Comparison of ENCODE assay signal across 26 mouse cellular contexts in genomic region chrX:92323599-92323998, GRCm38 (mm10).
DNase-seq lines count a peak whose midpoint lies in the region; ATAC-seq lines count a peak whose summit lies in the region.
"Had no signal": no experiment of that assay in that cellular context is flagged by ENCODE, and none has a peak within 500 bp of the region (broad histone marks: within the 10 kb centered on the region; RNA-seq: fewer than 3 reads in every experiment).

No protein-coding gene starts in this region.

- H3K4me1 ChIP-seq in midbrain, embryonic 14.5 days (ENCODE audit: control insufficient read depth, insufficient read depth, low read length), result no peaks in the 10 kb centered on the region
- H3K4me1 ChIP-seq in midbrain, embryonic 13.5 days (replicated peaks), result no peaks in the 10 kb centered on the region
- H3K4me1 ChIP-seq: embryonic facial prominence, embryonic 10.5 days; embryonic facial prominence, embryonic 13.5 days; heart, embryonic 10.5 days; heart, embryonic 13.5 days; hindbrain, embryonic 12.5 days; hindbrain, embryonic 15.5 days had no signal

- H3K4me2 ChIP-seq in midbrain, embryonic 14.5 days (ENCODE audit: low read length), result no peak overlapping the region
- H3K4me2 ChIP-seq in midbrain, embryonic 13.5 days (replicated peaks), result no peak overlapping the region
- H3K4me2 ChIP-seq: embryonic facial prominence, embryonic 13.5 days; heart, embryonic 13.5 days; hindbrain, embryonic 12.5 days; hindbrain, embryonic 15.5 days had no signal

- no peak overlapping the region for H3K9ac ChIP-seq in midbrain, embryonic 14.5 days (replicated peaks; ENCODE audit: low read length)
- no peak overlapping the region for H3K9ac ChIP-seq in midbrain, embryonic 13.5 days (replicated peaks)
- H3K9ac ChIP-seq: embryonic facial prominence, embryonic 13.5 days; heart, embryonic 13.5 days; hindbrain, embryonic 12.5 days; hindbrain, embryonic 15.5 days had no signal

- no peak overlapping the region for H3K27ac ChIP-seq in midbrain, embryonic 14.5 days (replicated peaks; ENCODE audit: low read depth, low read length)
- H3K27ac ChIP-seq in midbrain, embryonic 13.5 days, result no peak overlapping the region
- H3K27ac ChIP-seq: embryonic facial prominence, embryonic 10.5 days; embryonic facial prominence, embryonic 13.5 days; heart, adult 2 months; heart, embryonic 10.5 days; heart, embryonic 13.5 days; hindbrain, embryonic 12.5 days; hindbrain, embryonic 15.5 days had no signal

- 28% methylated on average over 1 of the region's 1 CpGs for WGBS in midbrain, embryonic 14.5 days
- WGBS in midbrain, embryonic 13.5 days, result 43% methylated on average over 1 of the region's 1 CpGs

- peak; percentile 0 for DNase-seq in embryo, embryonic 10.5 days (ENCODE audit: low spot score)
- DNase-seq in embryo, embryonic 10 days (ENCODE audit: low spot score), result no peak
- DNase-seq in midbrain, embryonic 14.5 days, result peak; percentile 36
- DNase-seq in Muller cell, postnatal 12 days (ENCODE audit: inconsistent ontology term), result peak; percentile 12
- peak; percentile 1 for DNase-seq in retina, postnatal 1 day
- no peak for DNase-seq in kidney, postnatal 25 days
- DNase-seq: adrenal gland, postnatal 10 days; adrenal gland, postnatal 36 days; cerebellum, adult 11-12 months; cerebellum, adult 8-10 months; cerebellum, postnatal 14 days; embryo, embryonic 11 days; gastrocnemius, postnatal 10 days; gastrocnemius, postnatal 36 days; heart, adult 2 months; heart, postnatal 14 days had no signal

- ATAC-seq in midbrain, embryonic 14.5 days (ENCODE audit: low FRiP score, low TSS enrichment), result no peak
- ATAC-seq in midbrain, embryonic 13.5 days, result no peak
- ATAC-seq: forebrain, embryonic 16.5 days; Patski had no signal

- H3K27me3 ChIP-seq in midbrain, embryonic 14.5 days (ENCODE audit: control insufficient read depth, insufficient read depth, low read length), result no peaks in the 10 kb centered on the region
- H3K27me3 ChIP-seq in midbrain, embryonic 13.5 days, result no peaks in the 10 kb centered on the region
- H3K27me3 ChIP-seq: embryonic facial prominence, embryonic 13.5 days; heart, embryonic 13.5 days; hindbrain, embryonic 12.5 days; hindbrain, embryonic 15.5 days had no signal

- H3K4me3 ChIP-seq in midbrain, embryonic 14.5 days (replicated peaks; ENCODE audit: low read depth, low read length), result no peak overlapping the region
- H3K4me3 ChIP-seq in midbrain, embryonic 13.5 days (replicated peaks), result no peak overlapping the region
- H3K4me3 ChIP-seq: embryonic facial prominence, embryonic 10.5 days; embryonic facial prominence, embryonic 13.5 days; erythroblast, embryonic 14.5 days; heart, adult 2 months; heart, embryonic 10.5 days; heart, embryonic 13.5 days; hindbrain, embryonic 12.5 days; hindbrain, embryonic 15.5 days had no signal

- no peaks in the 10 kb centered on the region for H3K36me3 ChIP-seq in midbrain, embryonic 14.5 days (ENCODE audit: control insufficient read depth, insufficient read depth, low read length)
- H3K36me3 ChIP-seq in midbrain, embryonic 13.5 days, result no peaks in the 10 kb centered on the region
- H3K36me3 ChIP-seq: embryonic facial prominence, embryonic 10.5 days; embryonic facial prominence, embryonic 13.5 days; heart, embryonic 10.5 days; heart, embryonic 13.5 days; hindbrain, embryonic 12.5 days; hindbrain, embryonic 15.5 days had no signal

- H3K9me3 ChIP-seq in midbrain, embryonic 14.5 days (ENCODE audit: control insufficient read depth, low read length), result no peaks in the 10 kb centered on the region
- no peaks in the 10 kb centered on the region for H3K9me3 ChIP-seq in midbrain, embryonic 13.5 days
- H3K9me3 ChIP-seq: embryonic facial prominence, embryonic 10.5 days; embryonic facial prominence, embryonic 13.5 days; heart, embryonic 10.5 days; heart, embryonic 13.5 days; hindbrain, embryonic 12.5 days; hindbrain, embryonic 15.5 days had no signal

Comparison
In these comparisons a context has a peak if more than half of its experiments do, and no peak if none do; other contexts are left out.
1. DNase-seq: peak in embryo, embryonic 10.5 days (single experiment), midbrain, embryonic 14.5 days (single experiment), Muller cell, postnatal 12 days (single experiment) and retina, postnatal 1 day (single experiment); none in embryo, embryonic 10 days (single experiment) and kidney, postnatal 25 days (0 of 2).